Comparison of ENCODE assay signal across 9 mouse cellular contexts in genomic region chr8:80870535-80871204, GRCm38 (mm10). TPM values are rescaled to one million over a fixed set of nuclear protein-coding genes. Genes with fewer than 3 reads are reported as not detected.
DNase-seq lines count a peak whose midpoint lies in the region; ATAC-seq and TF ChIP-seq lines count a peak whose summit lies in the region.
"Had no signal": no experiment of that assay in that cellular context is flagged by ENCODE, and none has a peak within 500 bp of the region (broad histone marks: within the 10 kb centered on the region; RNA-seq: fewer than 3 reads in every experiment).

No protein-coding gene starts in this region.

- H3K9ac ChIP-seq in heart, embryonic 14.5 days (ENCODE audit: low read length), result peak overlapping the region; percentile 32
- no peak overlapping the region; the same call in 1 of the 2 replicates for H3K9ac ChIP-seq in forebrain, embryonic 11.5 days (ENCODE audit: low read length)
- H3K9ac ChIP-seq in limb, embryonic 14.5 days (ENCODE audit: low read depth, low read length, severe bottlenecking), result no peak overlapping the region

- H3K4me3 ChIP-seq in heart, embryonic 14.5 days (ENCODE audit: control insufficient read depth in 1 of 2, insufficient read depth in 1 of 2, low read depth in 1 of 2, low read length in 2 of 2), result no peak overlapping the region
- H3K4me3 ChIP-seq in forebrain, embryonic 11.5 days (ENCODE audit: low read depth, low read length), result no peak overlapping the region
- H3K4me3 ChIP-seq in limb, embryonic 14.5 days (replicated peaks; ENCODE audit: low read length), result no peak overlapping the region

- peak overlapping the region; percentile 87 to 91 for H3K27ac ChIP-seq in heart, embryonic 14.5 days (replicated peaks in 1 of 2; ENCODE audit: control insufficient read depth in 1 of 2, insufficient read depth in 1 of 2, low read depth in 2 of 2, low read length in 2 of 2)
- no peak overlapping the region; the same call in 1 of the 2 replicates for H3K27ac ChIP-seq in forebrain, embryonic 11.5 days (ENCODE audit: low read depth, low read length)
- H3K27ac ChIP-seq in limb, embryonic 14.5 days (replicated peaks; ENCODE audit: low read depth, low read length), result peak overlapping the region; percentile 80

- intact Hi-C loops in heart, postnatal 36 days (cut with DNase I), result loop anchor here (2.0 to 5.0 kb wide), 2 partner anchors 33 to 56 kb away; no protein-coding TSS in a partner anchor
- intact Hi-C loops in gastrocnemius, postnatal 14 days (cut with DNase I; ENCODE audit: low total_unique reads), result no loop called here

- H3K4me1 ChIP-seq in heart, embryonic 14.5 days (ENCODE audit: control insufficient read depth in 2 of 2, insufficient read depth in 2 of 2, low read length in 2 of 2), result peaks cover 51 to 84% of the 10 kb centered on the region in 2 experiments
- H3K4me1 ChIP-seq in forebrain, embryonic 11.5 days (replicated peaks; ENCODE audit: control insufficient read depth, insufficient read depth, low read length), result peaks cover 12% of the 10 kb centered on the region; the same call in 1 of the 2 replicates
- H3K4me1 ChIP-seq in limb, embryonic 14.5 days (ENCODE audit: control insufficient read depth, insufficient read depth, low read length), result peaks cover 52% of the 10 kb centered on the region

- no peaks in the 10 kb centered on the region for H3K36me3 ChIP-seq in heart, embryonic 14.5 days (ENCODE audit: control insufficient read depth, insufficient read depth, low read length)
- no peaks in the 10 kb centered on the region for H3K36me3 ChIP-seq in forebrain, embryonic 11.5 days (ENCODE audit: control insufficient read depth, insufficient read depth, low read length)
- 0 out of 2 replicates have a peak, but pooled peaks cover 3% of the 10 kb centered on the region for H3K36me3 ChIP-seq in limb, embryonic 14.5 days (ENCODE audit: control insufficient read depth, insufficient read depth, low read length)

- no peak for DNase-seq in heart, postnatal 36 days
- DNase-seq in ES-CJ7 (ENCODE audit: low read depth, low spot score) (peak; percentile 48), MN1 (ENCODE audit: low spot score) (no peak)
- no peak for DNase-seq in forebrain, embryonic 11.5 days (ENCODE audit: low spot score)
- DNase-seq in limb, embryonic 14.5 days (ENCODE audit: low spot score), result no peak
- no peak for DNase-seq in gastrocnemius, postnatal 14 days
- no peak for DNase-seq in natural killer cell, adult 2 months (ENCODE audit: low spot score in 2 of 2)
- DNase-seq: thymus, postnatal 25 days had no signal

- no peak for TF ChIP-seq POLR2A in limb, embryonic 14.5 days (IDR thresholded peaks at IDR 0.05; ENCODE audit: borderline replicate concordance, extremely low read depth, insufficient read depth, insufficient read length)

- ATAC-seq in heart, embryonic 14.5 days (ENCODE audit: insufficient number of reproducible peaks, insufficient read depth, low FRiP score, low read depth), result peak; percentile 53
- 0 out of 2 replicates have a peak, but pooled peaks have one; percentile 6 for ATAC-seq in forebrain, embryonic 11.5 days (replicated peaks; ENCODE audit: low FRiP score)
- no peak for ATAC-seq in limb, embryonic 14.5 days (ENCODE audit: low FRiP score, low read depth)

- WGBS in heart, embryonic 14.5 days, result 18% methylated on average over 9 of the region's 9 CpGs
- WGBS in forebrain, embryonic 11.5 days, result 79% methylated on average over 9 of the region's 9 CpGs
- WGBS in limb, embryonic 14.5 days, result 68% methylated on average over 9 of the region's 9 CpGs

- H3K9me3 ChIP-seq in heart, embryonic 14.5 days (ENCODE audit: control insufficient read depth, low read length), result no peaks in the 10 kb centered on the region
- H3K9me3 ChIP-seq in forebrain, embryonic 11.5 days (ENCODE audit: control insufficient read depth, low read length), result no peaks in the 10 kb centered on the region
- H3K9me3 ChIP-seq in limb, embryonic 14.5 days (ENCODE audit: control insufficient read depth, low read length), result no peaks in the 10 kb centered on the region

- peak overlapping the region; percentile 67 for H3K4me2 ChIP-seq in heart, embryonic 14.5 days (ENCODE audit: low read length)
- no peak overlapping the region for H3K4me2 ChIP-seq in forebrain, embryonic 11.5 days (ENCODE audit: low read depth, low read length, severe bottlenecking)
- no peak overlapping the region for H3K4me2 ChIP-seq in limb, embryonic 14.5 days (replicated peaks; ENCODE audit: low read depth, low read length, severe bottlenecking)

- no peaks in the 10 kb centered on the region for H3K27me3 ChIP-seq in heart, embryonic 14.5 days (ENCODE audit: control insufficient read depth, insufficient read depth, low read length)
- no peaks in the 10 kb centered on the region for H3K27me3 ChIP-seq in forebrain, embryonic 11.5 days (ENCODE audit: control insufficient read depth, insufficient read depth, low read length)
- no peaks in the 10 kb centered on the region for H3K27me3 ChIP-seq in limb, embryonic 14.5 days (ENCODE audit: control insufficient read depth, insufficient read depth, low read length)

RNA-seq across cellular contexts. Expression of gene Gab1, which starts 9.6 kb away (rescaled TPM):
- polyA plus RNA-seq in heart, embryonic 14.5 days (2014; fragmentation: Nextera tagmentation; extraction: Ambion mirVana), result 44.4 and 47.6 TPM in 2 replicates
- 10 to 100 TPM; 36.7 to 43.6 TPM for total RNA-seq in heart, postnatal 36 days (2021)
- polyA plus RNA-seq in forebrain, embryonic 11.5 days (2014; fragmentation: Nextera tagmentation; extraction: Ambion mirVana), result 19.1 TPM in 2 replicates
- polyA plus RNA-seq in limb, embryonic 14.5 days (2012; rRNA removed), result 44.8 and 56.3 TPM in 2 replicates
- polyA plus RNA-seq in limb, embryonic 14.5 days (2014; fragmentation: Nextera tagmentation; extraction: Ambion mirVana), result 41.3 and 47.2 TPM in 2 replicates
- total RNA-seq in gastrocnemius, postnatal 14 days (2021), result 10 to 100 TPM; 12.7 to 15.2 TPM
